8 mouse cellular contexts compared by ENCODE assay signal in genomic region chr5:91074026-91074425, GRCm38 (mm10). TPM values are rescaled to one million over a fixed set of nuclear protein-coding genes. Genes with fewer than 3 reads are reported as not detected.
A peak's percentile ranks its signal among the peaks of the same experiment; 100 is the strongest.
DNase-seq lines count a peak whose midpoint lies in the region; ATAC-seq and TF ChIP-seq lines count a peak whose summit lies in the region.

No protein-coding gene starts in this region.

- peaks cover 7% of the 10 kb centered on the region; the same call in 1 of the 2 replicates for H3K9me3 ChIP-seq in E14TG2a.4 (ENCODE audit: low read length)
- no peaks in the 10 kb centered on the region for H3K9me3 ChIP-seq in embryonic facial prominence, embryonic 14.5 days (ENCODE audit: control insufficient read depth, low read length)
- no peaks in the 10 kb centered on the region for H3K9me3 ChIP-seq in hindbrain, embryonic 11.5 days (ENCODE audit: control insufficient read depth, low read length)

- H3K9ac ChIP-seq in embryonic facial prominence, embryonic 14.5 days (ENCODE audit: low read depth, low read length), result peak overlapping the region; percentile 51; the same call in 1 of the 2 replicates
- H3K9ac ChIP-seq in hindbrain, embryonic 11.5 days (ENCODE audit: low read depth, low read length), result no peak overlapping the region

- H3K4me2 ChIP-seq in embryonic facial prominence, embryonic 14.5 days (ENCODE audit: low read depth, low read length), result peak overlapping the region; percentile 57
- H3K4me2 ChIP-seq in hindbrain, embryonic 11.5 days (replicated peaks; ENCODE audit: low read depth, low read length), result peak overlapping the region; percentile 54

- no peak for TF ChIP-seq CTCF in E14TG2a.4 (conservative IDR thresholded peaks at IDR 0.05; ENCODE audit: low read length)

- peaks cover 23% of the 10 kb centered on the region for H3K27me3 ChIP-seq in E14TG2a.4 (ENCODE audit: insufficient read depth, low read length)
- peaks cover 23% of the 10 kb centered on the region for H3K27me3 ChIP-seq in embryonic facial prominence, embryonic 14.5 days (replicated peaks; ENCODE audit: control insufficient read depth, insufficient read depth, low read length)
- H3K27me3 ChIP-seq in hindbrain, embryonic 11.5 days (ENCODE audit: control insufficient read depth, insufficient read depth, low read length), result no peaks in the 10 kb centered on the region; the same call in 1 of the 2 replicates

- H3K27ac ChIP-seq in embryonic facial prominence, embryonic 14.5 days (replicated peaks; ENCODE audit: low read depth, low read length), result no peak overlapping the region
- no peak overlapping the region for H3K27ac ChIP-seq in hindbrain, embryonic 11.5 days (ENCODE audit: low read depth, low read length)

- 37% methylated on average over 8 of the region's 8 CpGs for WGBS in embryonic facial prominence, embryonic 14.5 days
- WGBS in hindbrain, embryonic 11.5 days, result 50% methylated on average over 8 of the region's 8 CpGs

- no peak for ATAC-seq in embryonic facial prominence, embryonic 14.5 days (ENCODE audit: low read depth)
- ATAC-seq in hindbrain, embryonic 11.5 days (ENCODE audit: low FRiP score), result peak; percentile 38; the same call in 1 of the 2 replicates
- ATAC-seq in CD4-positive, CD25-positive, alpha-beta regulatory T cell, adult 4 months, result no peak

- H3K4me1 ChIP-seq in E14TG2a.4 (replicated peaks; ENCODE audit: low read depth, low read length), result peaks cover 3% of the 10 kb centered on the region; the same call in 1 of the 2 replicates
- peaks cover 4% of the 10 kb centered on the region for H3K4me1 ChIP-seq in embryonic facial prominence, embryonic 14.5 days (ENCODE audit: control insufficient read depth, insufficient read depth, low read length)
- H3K4me1 ChIP-seq in hindbrain, embryonic 11.5 days (replicated peaks; ENCODE audit: control insufficient read depth, insufficient read depth, low read length), result no peaks in the 10 kb centered on the region; the same call in 1 of the 2 replicates

- H3K4me3 ChIP-seq in E14TG2a.4 (replicated peaks; ENCODE audit: low read length), result peak overlapping the region; percentile 56
- H3K4me3 ChIP-seq in embryonic facial prominence, embryonic 14.5 days (ENCODE audit: low read depth, low read length), result peak overlapping the region; percentile 33
- peak overlapping the region; percentile 27; the same call in 1 of the 2 replicates for H3K4me3 ChIP-seq in hindbrain, embryonic 11.5 days (ENCODE audit: low read depth, low read length)

- DNase-seq in embryonic facial prominence, embryonic 14.5 days (ENCODE audit: low spot score), result no peak
- DNase-seq in hindbrain, embryonic 11.5 days (ENCODE audit: low spot score), result peak; percentile 11
- peak; percentile 7 for DNase-seq in lung, postnatal 25 days (ENCODE audit: low spot score)
- no peak for DNase-seq in layer of hippocampus, postnatal 10 days (ENCODE audit: low spot score in 2 of 2)
- DNase-seq in layer of hippocampus, postnatal 14 days (ENCODE audit: low spot score in 2 of 2), result no peak
- DNase-seq in gastrocnemius, adult 18-20 months (ENCODE audit: low spot score), result no peak

- no peaks in the 10 kb centered on the region for H3K36me3 ChIP-seq in E14TG2a.4 (ENCODE audit: insufficient read depth, low read length)
- no peaks in the 10 kb centered on the region for H3K36me3 ChIP-seq in embryonic facial prominence, embryonic 14.5 days (ENCODE audit: control insufficient read depth, insufficient read depth, low read length)
- H3K36me3 ChIP-seq in hindbrain, embryonic 11.5 days (ENCODE audit: control insufficient read depth, insufficient read depth, low read length), result no peaks in the 10 kb centered on the region

RNA-seq across cellular contexts. Expression of gene Ereg, which starts 0.4 kb away (rescaled TPM):
- 0.06 and 0.07 TPM in 2 replicates for polyA plus RNA-seq in embryonic facial prominence, embryonic 14.5 days (2014; fragmentation: Nextera tagmentation; extraction: Ambion mirVana)
- not detected in 2 replicates for polyA plus RNA-seq in hindbrain, embryonic 11.5 days (2014; fragmentation: Nextera tagmentation; extraction: Ambion mirVana)
- total RNA-seq in layer of hippocampus, postnatal 10 days (2021), result not detected
- not detected for total RNA-seq in layer of hippocampus, postnatal 14 days (2021)
- not detected for polyA plus RNA-seq in CD4-positive, CD25-positive, alpha-beta regulatory T cell, adult 4 months (2017; shearing (Covaris generic))
- total RNA-seq in gastrocnemius, adult 18-20 months (2021), result not detected

RNA-seq across cellular contexts. Expression of gene Epgn, which starts 46.8 kb away (rescaled TPM):
- 0.34 and 0.35 TPM in 2 replicates for polyA plus RNA-seq in embryonic facial prominence, embryonic 14.5 days (2014; fragmentation: Nextera tagmentation; extraction: Ambion mirVana)
- polyA plus RNA-seq in hindbrain, embryonic 11.5 days (2014; fragmentation: Nextera tagmentation; extraction: Ambion mirVana), result 0.09 and 0.27 TPM in 2 replicates
- total RNA-seq in layer of hippocampus, postnatal 10 days (2021), result under 1 TPM in 1 of 2 experiments, not detected in 1; 0.33 TPM
- total RNA-seq in layer of hippocampus, postnatal 14 days (2021), result under 1 TPM in 1 of 2 experiments, not detected in 1; 0.60 TPM
- not detected for polyA plus RNA-seq in CD4-positive, CD25-positive, alpha-beta regulatory T cell, adult 4 months (2017; shearing (Covaris generic))
- total RNA-seq in gastrocnemius, adult 18-20 months (2021), result under 1 TPM; 0.30 to 0.38 TPM

Comparison
In these comparisons a context has a peak if more than half of its experiments do, and no peak if none do; other contexts are left out.
1. DNase-seq: peak in hindbrain, embryonic 11.5 days (single experiment) and lung, postnatal 25 days (single experiment); none in embryonic facial prominence, embryonic 14.5 days (single experiment), layer of hippocampus, postnatal 10 days (0 of 2), layer of hippocampus, postnatal 14 days (0 of 2) and gastrocnemius, adult 18-20 months (single experiment).
2. Peak in every context shown above with its lines, with median percentiles within 50 percentile points of each other: H3K4me3 ChIP-seq.